Mouse (Mus musculus) stomach, postnatal 0 days (tissue): ENCODE measurements around the gene Mat2a. TPM values are rescaled to one million over a fixed set of nuclear protein-coding genes. Genes with fewer than 3 reads are reported as not detected.

Experiments
- ATAC-seq: fragments of 200-750 bp; cut with Nextera tagmentation; 2 replicates; pipeline ENCODE4 v1.8.0; 2017; ENCODE audit not compliant: low FRiP score, low TSS enrichment
- DNase-seq: peaks from one replicate; pipeline ENCODE4 v3.0.0-alpha.2; 2016; ENCODE audit warnings: low spot score
- H3K27ac ChIP-seq: fragments of 300-500 bp; sonication (generic); replicated peaks from 2 replicates; pipeline ENCODE4 v1.5.1; 2014; ENCODE audit warnings: mild to moderate bottlenecking, control low read depth
- H3K27me3 ChIP-seq: fragments of 300-500 bp; sonication (generic); 2 replicates; pipeline ENCODE4 v1.6.1; 2014; ENCODE audit warnings: low read length; ENCODE audit not compliant: control insufficient read depth, insufficient read depth
- H3K36me3 ChIP-seq: fragments of 300-500 bp; sonication (generic); 2 replicates; pipeline ENCODE4 v1.6.1; 2014; ENCODE audit warnings: low read length, mixed read lengths; ENCODE audit not compliant: control insufficient read depth, insufficient read depth
- H3K4me1 ChIP-seq: fragments of 300-500 bp; sonication (generic); replicated peaks from 2 replicates; pipeline ENCODE4 v1.6.1; 2014; ENCODE audit warnings: antibody characterized with exemption; ENCODE audit not compliant: control insufficient read depth, insufficient read depth
- H3K4me2 ChIP-seq: fragments of 300-500 bp; sonication (generic); replicated peaks from 2 replicates; pipeline ENCODE4 v1.6.1; 2014; ENCODE audit warnings: low read depth, mild to moderate bottlenecking, control low read depth, moderate library complexity
- H3K4me3 ChIP-seq: fragments of 300-500 bp; sonication (generic); 2 replicates; pipeline ENCODE4 v1.5.1; 2014; ENCODE audit warnings: low read depth, low read length, control low read depth
- H3K9ac ChIP-seq: fragments of 300-500 bp; sonication (generic); 2 replicates; pipeline ENCODE4 v1.6.1; 2014; ENCODE audit warnings: mild to moderate bottlenecking, low read length, control low read depth, mixed read lengths
- H3K9me3 ChIP-seq: fragments of 300-500 bp; sonication (generic); 2 replicates; pipeline ENCODE4 v1.6.1; 2016; ENCODE audit warnings: low read length; ENCODE audit not compliant: control insufficient read depth
- CTCF ChIP-seq: IDR thresholded peaks from 2 replicates; pipeline ENCODE4 v1.5.1; 2016; ENCODE audit warnings: antibody characterized with exemption, low read depth, mild to moderate bottlenecking, moderate library complexity
- EP300 ChIP-seq: optimal IDR thresholded peaks from 2 replicates; pipeline ENCODE3; 2016; ENCODE audit warnings: antibody characterized with exemption
- WGBS: fragments of 180-500 bp; shearing (Covaris S2); extraction: QIAGEN DNeasy Blood & Tissue Kit; methylation state at CpG from one replicate; pipeline ENCODE4 v1.1.7; 2014; 5-methylcytosine and 5-hydroxymethylcytosine counted together
- polyA plus RNA-seq: library from polyadenylated mRNA; unstranded; fragments of >200 nt; fragmentation: Nextera tagmentation; extraction: Ambion mirVana; gene quantifications from 2 replicates; pipeline ENCODE4 v1.2.1, GENCODE M21; 2015

Gene Mat2a
- polyA plus RNA-seq = 143 and 146 TPM in 2 replicates

GRCm38 (mm10) chr6:72439355-72440185, at the start of gene Mat2a:
Gene Mat2a, minus strand, starts transcription at chr6:72439558.
- Histone ChIP-seq H3K27me3 (no peaks in the 10 kb centered on the region), H3K9me3 (no peaks in the 10 kb centered on the region), H3K27ac (peak within 1 kb of the TSS; percentile 100), H3K4me2 (peak within 1 kb of the TSS; percentile 81), H3K36me3 (peaks cover 13% of the 10 kb centered on the region), H3K9ac (peak within 1 kb of the TSS; percentile 100), H3K4me3 (peak within 1 kb of the TSS; percentile 98), H3K4me1 (no peaks in the 10 kb centered on the region; the same call in 1 of the 2 replicates)
- ATAC-seq (peak; percentile 90), DNase-seq (peak; percentile 94)
- under 1% methylated on average over 68 of the region's 77 CpGs for WGBS
- TF ChIP-seq CTCF (peak; percentile 87), EP300 (no peak)

GRCm38 (mm10) chr6:72488850-72489249, 49.5 kb upstream of the Mat2a start:
- no peaks in the 10 kb centered on the region for H3K27me3 ChIP-seq
- WGBS = 68% methylated on average over 3 of the region's 3 CpGs
- H3K4me1 ChIP-seq = no peaks in the 10 kb centered on the region
- H3K4me2 ChIP-seq = no peak overlapping the region
- TF ChIP-seq EP300 (no peak), CTCF (no peak)
- no peak overlapping the region for H3K9ac ChIP-seq
- DNase-seq = no peak
- no peak overlapping the region for H3K27ac ChIP-seq
- no peaks in the 10 kb centered on the region for H3K36me3 ChIP-seq
- no peak for ATAC-seq
- no peaks in the 10 kb centered on the region for H3K9me3 ChIP-seq
- H3K4me3 ChIP-seq = no peak overlapping the region

- no peak overlapping the region for H3K4me3 ChIP-seq
These were observed 47.9 kb upstream of the Mat2a start for GRCm38 (mm10) chr6:72487282-72487681.

GRCm38 (mm10) chr6:72486307-72486706, 46.9 kb upstream of the Mat2a start:
- no peak overlapping the region for H3K27ac ChIP-seq
- no peaks in the 10 kb centered on the region for H3K27me3 ChIP-seq
- no peak overlapping the region for H3K4me2 ChIP-seq
- ATAC-seq = no peak
- H3K9ac ChIP-seq = no peak overlapping the region
- no peak overlapping the region for H3K4me3 ChIP-seq
- H3K9me3 ChIP-seq = no peaks in the 10 kb centered on the region
- DNase-seq = no peak
- 85% methylated on average over 6 of the region's 6 CpGs for WGBS
- TF ChIP-seq CTCF = no peak
- TF ChIP-seq EP300 = no peak
- no peaks in the 10 kb centered on the region for H3K36me3 ChIP-seq
- no peaks in the 10 kb centered on the region for H3K4me1 ChIP-seq

More at GRCm38 (mm10) chr6:72487282-72487681, 47.9 kb upstream of the Mat2a start:
- Histone ChIP-seq H3K4me1 (no peaks in the 10 kb centered on the region), H3K4me2 (no peak overlapping the region), H3K27me3 (no peaks in the 10 kb centered on the region), H3K9ac (no peak overlapping the region), H3K27ac (no peak overlapping the region), H3K36me3 (no peaks in the 10 kb centered on the region), H3K9me3 (no peaks in the 10 kb centered on the region)
- ATAC-seq = no peak
- no peak for TF ChIP-seq CTCF
- no peak for TF ChIP-seq EP300
- DNase-seq = no peak
- 58% methylated on average over 3 of the region's 3 CpGs for WGBS

- Histone ChIP-seq H3K4me1 (no peaks in the 10 kb centered on the region), H3K27me3 (no peaks in the 10 kb centered on the region), H3K27ac (no peak overlapping the region), H3K9ac (no peak overlapping the region), H3K4me3 (no peak overlapping the region), H3K4me2 (no peak overlapping the region), H3K36me3 (no peaks in the 10 kb centered on the region), H3K9me3 (no peaks in the 10 kb centered on the region)
- WGBS = 53% methylated on average over 4 of the region's 4 CpGs
- no peak for ATAC-seq
- no peak for TF ChIP-seq EP300
- TF ChIP-seq CTCF = no peak
- DNase-seq = no peak
These were observed 45.5 kb upstream of the Mat2a start for GRCm38 (mm10) chr6:72484887-72485286.

GRCm38 (mm10) chr6:72482156-72482555, 42.8 kb upstream of the Mat2a start:
- Histone ChIP-seq H3K4me3 (no peak overlapping the region), H3K9me3 (no peaks in the 10 kb centered on the region), H3K4me2 (no peak overlapping the region), H3K27me3 (no peaks in the 10 kb centered on the region), H3K9ac (no peak overlapping the region), H3K27ac (no peak overlapping the region), H3K4me1 (no peaks in the 10 kb centered on the region), H3K36me3 (no peaks in the 10 kb centered on the region)
- DNase-seq (no peak), ATAC-seq (no peak)
- 39% methylated on average over 2 of the region's 2 CpGs for WGBS
- TF ChIP-seq CTCF = no peak
